Mouse (Mus musculus) limb, embryonic 15.5 days (tissue): ENCODE data around the gene AC124108.1. TPM values are rescaled to one million over a fixed set of nuclear protein-coding genes. Genes with fewer than 3 reads are reported as not detected.
"Not testable (repeated sequence)": the region's sequence is repeated elsewhere in the genome, so short reads cannot be mapped to it uniquely, and the experiment has no call there.

ENCODE experiments used
- ATAC-seq: fragments of 200-750 bp; cut with Nextera tagmentation; 2 replicates; pipeline ENCODE4 v1.8.0; 2017; ENCODE audit warnings: low read depth, moderate TSS enrichment; ENCODE audit not compliant: insufficient number of reproducible peaks, low FRiP score, low TSS enrichment
- H3K27ac ChIP-seq: fragments of 300-500 bp; sonication (generic); 2 replicates; pipeline ENCODE4 v1.5.1; 2015; ENCODE audit warnings: moderate library complexity, mild to moderate bottlenecking, inconsistent platforms
- H3K27me3 ChIP-seq: fragments of 300-500 bp; sonication (generic); 2 replicates; pipeline ENCODE4 v1.6.1; 2015; ENCODE audit warnings: inconsistent platforms
- H3K36me3 ChIP-seq: fragments of 300-500 bp; sonication (generic); 2 replicates; pipeline ENCODE4 v1.6.1; 2015; ENCODE audit warnings: inconsistent platforms
- H3K4me1 ChIP-seq: fragments of 300-500 bp; sonication (generic); 2 replicates; pipeline ENCODE4 v1.6.1; 2015; ENCODE audit warnings: inconsistent platforms
- H3K4me2 ChIP-seq: fragments of 300-500 bp; sonication (generic); 2 replicates; pipeline ENCODE4 v1.6.1; 2015; ENCODE audit warnings: mild to moderate bottlenecking, inconsistent platforms
- H3K4me3 ChIP-seq: fragments of 300-500 bp; sonication (generic); 2 replicates; pipeline ENCODE4 v1.5.1; 2015; ENCODE audit warnings: mild to moderate bottlenecking, inconsistent platforms
- H3K9ac ChIP-seq: fragments of 300-500 bp; sonication (generic); 2 replicates; pipeline ENCODE4 v1.6.1; 2015; ENCODE audit warnings: inconsistent platforms
- H3K9me3 ChIP-seq: fragments of 300-500 bp; sonication (generic); 2 replicates; pipeline ENCODE4 v1.6.1; 2016; ENCODE audit warnings: inconsistent platforms
- WGBS: fragments of 180-500 bp; shearing (Covaris S2); methylation state at CpG from one replicate; pipeline ENCODE4 v1.1.7; 2015; 5-methylcytosine and 5-hydroxymethylcytosine counted together
- polyA plus RNA-seq: library from polyadenylated mRNA; unstranded; fragments of >200 nt; fragmentation: Nextera tagmentation; extraction: Ambion mirVana; gene quantifications from 2 replicates; pipeline ENCODE4 v1.2.1, GENCODE M21; 2015

The AC124108.1 gene
- polyA plus RNA-seq, 1 experiment from 2014 or later: 0.12 TPM

DNA sequence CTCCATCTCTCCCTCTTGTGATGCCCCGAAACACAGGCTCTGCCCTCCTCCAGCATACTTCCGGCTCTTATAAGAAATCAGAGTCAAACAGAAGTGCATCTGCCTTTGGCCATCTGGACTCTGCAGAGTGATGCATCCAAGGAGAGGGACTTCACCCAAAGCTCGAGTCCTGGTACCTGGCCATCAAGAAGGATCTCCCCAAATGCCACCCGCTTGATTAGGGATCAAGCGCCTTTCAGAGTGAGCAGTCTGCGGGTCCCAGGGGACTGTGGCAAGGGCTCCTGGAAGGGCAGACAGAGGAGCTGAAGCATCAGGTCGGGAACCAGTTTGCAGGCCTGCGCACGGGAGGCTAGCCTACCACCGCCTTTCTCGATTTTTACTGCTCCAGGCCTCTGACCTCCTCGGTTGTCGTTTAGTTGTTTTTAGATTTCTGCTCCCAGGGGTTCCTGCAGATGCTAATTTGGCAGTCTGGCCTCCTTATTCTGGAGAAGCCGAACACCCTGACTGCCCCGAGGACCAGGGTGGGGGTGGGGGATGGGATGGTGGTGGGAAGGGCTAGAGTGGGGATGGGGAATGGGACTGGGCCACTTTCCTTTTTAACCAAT is 38.1 kb upstream of the AC124108.1 start:
- no peaks in the 10 kb centered on the region for H3K36me3 ChIP-seq
- ATAC-seq: no peak
- no peak overlapping the region for H3K27ac ChIP-seq
- H3K4me3 ChIP-seq: no peak overlapping the region
- no peaks in the 10 kb centered on the region for H3K9me3 ChIP-seq
- no peak overlapping the region for H3K4me2 ChIP-seq
- H3K9ac ChIP-seq: no peak overlapping the region
- H3K4me1 ChIP-seq: peaks cover 8% of the 10 kb centered on the region
- WGBS: 43% methylated on average over 15 of the region's 15 CpGs
- peaks cover 8% of the 10 kb centered on the region for H3K27me3 ChIP-seq

DNA sequence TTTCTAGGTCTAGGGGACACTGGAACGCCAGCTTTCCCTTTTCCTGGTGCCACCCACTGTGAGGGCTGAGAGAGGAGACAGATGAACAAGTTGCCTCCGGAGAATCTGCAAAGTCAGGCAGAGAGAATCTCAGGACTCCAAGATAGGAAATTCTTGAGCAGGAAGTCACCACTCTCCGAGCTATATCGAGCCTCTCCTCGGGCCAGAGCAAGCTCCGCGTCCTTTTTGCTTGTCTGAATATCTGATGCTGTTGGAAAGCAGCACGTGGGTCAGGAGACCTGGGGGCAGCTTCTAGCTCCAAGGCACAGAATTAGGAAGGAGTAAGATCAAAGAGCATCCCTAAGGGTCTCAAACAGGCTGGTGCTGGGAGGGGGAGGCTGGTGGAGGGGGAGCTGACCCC is 37.6 kb upstream of the AC124108.1 start:
- Histone ChIP-seq H3K9ac (no peak overlapping the region), H3K4me2 (no peak overlapping the region), H3K4me1 (peaks cover 13% of the 10 kb centered on the region), H3K4me3 (no peak overlapping the region), H3K36me3 (no peaks in the 10 kb centered on the region), H3K9me3 (no peaks in the 10 kb centered on the region), H3K27me3 (peaks cover 13% of the 10 kb centered on the region), H3K27ac (no peak overlapping the region)
- ATAC-seq: no peak
- WGBS: 28% methylated on average over 8 of the region's 8 CpGs

GRCm38 (mm10) chr1:132155737-132156136 is 35.5 kb upstream of the AC124108.1 start:
- Histone ChIP-seq H3K27ac (no peak overlapping the region), H3K4me3 (no peak overlapping the region), H3K9me3 (no peaks in the 10 kb centered on the region), H3K4me1 (peaks cover 26% of the 10 kb centered on the region), H3K4me2 (no peak overlapping the region), H3K9ac (no peak overlapping the region), H3K36me3 (no peaks in the 10 kb centered on the region), H3K27me3 (peaks cover 25% of the 10 kb centered on the region)
- ATAC-seq: no peak
- WGBS: 8% methylated on average over 6 of the region's 6 CpGs

DNA sequence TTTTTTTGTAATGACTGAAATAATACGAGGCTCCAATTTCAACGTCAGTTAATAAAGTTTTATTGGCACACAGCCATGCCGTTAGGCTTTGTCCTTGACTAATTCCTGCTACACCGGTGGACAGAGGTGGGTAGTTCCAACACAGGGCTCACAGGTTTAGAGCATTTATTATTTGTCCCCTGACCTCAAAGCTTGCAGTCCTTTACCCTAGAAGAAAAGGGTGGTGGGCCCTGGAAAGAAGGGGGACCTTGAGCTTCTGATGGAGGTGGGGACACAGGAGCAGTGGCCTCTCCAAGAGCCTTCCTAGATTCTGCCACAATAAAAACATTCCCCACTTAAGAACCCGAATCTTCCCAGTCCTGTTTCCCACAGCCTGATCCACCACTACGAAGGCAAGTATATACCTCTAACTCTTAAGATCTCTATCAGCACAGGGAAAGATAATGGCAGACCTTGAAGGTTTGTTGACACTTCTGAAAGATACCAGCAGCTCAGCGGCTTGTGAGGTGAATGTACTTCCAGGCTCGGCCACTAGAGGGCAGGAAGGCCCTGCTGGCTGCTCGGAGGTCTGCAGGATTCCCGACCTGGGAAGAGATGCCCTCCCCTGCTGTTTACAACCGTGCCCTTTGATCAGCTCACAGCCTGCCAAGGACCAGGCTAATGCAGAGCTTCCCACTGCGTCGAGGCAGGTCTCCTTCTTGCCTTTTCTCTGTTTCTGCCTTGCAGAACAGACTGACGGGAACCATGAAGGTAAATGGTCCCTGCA is 34.1 kb upstream of the AC124108.1 start:
- Histone ChIP-seq H3K36me3 (no peaks in the 10 kb centered on the region), H3K27ac (no peak overlapping the region), H3K4me2 (peak overlapping the region; percentile 31; the same call in 1 of the 2 replicates), H3K9me3 (no peaks in the 10 kb centered on the region), H3K4me1 (peaks cover 30% of the 10 kb centered on the region), H3K4me3 (no peak overlapping the region), H3K27me3 (peaks cover 25% of the 10 kb centered on the region), H3K9ac (no peak overlapping the region)
- no peak for ATAC-seq
- WGBS: 14% methylated on average over 14 of the region's 14 CpGs

DNA sequence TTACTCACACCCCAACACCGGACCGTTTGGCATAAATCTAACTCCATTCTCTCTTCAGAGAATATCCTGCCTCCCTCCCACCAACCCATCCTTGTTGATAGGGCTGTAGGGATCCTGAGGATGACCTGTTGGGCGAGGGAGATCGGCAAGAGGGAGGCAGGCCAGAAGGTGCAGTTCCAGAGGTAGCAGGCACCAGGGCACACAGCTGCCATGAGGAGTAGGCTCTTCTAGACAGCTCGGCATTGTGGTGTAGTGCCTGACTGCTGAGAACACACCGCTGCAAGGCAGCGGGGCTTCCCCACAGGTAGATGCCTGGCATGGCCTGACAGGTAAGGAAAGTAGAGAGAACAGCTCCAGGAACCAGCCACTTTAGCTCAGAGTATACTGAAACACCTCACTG is 33.4 kb upstream of the AC124108.1 start:
- peaks cover 30% of the 10 kb centered on the region for H3K4me1 ChIP-seq
- no peak overlapping the region for H3K4me3 ChIP-seq
- H3K4me2 ChIP-seq: peak overlapping the region; percentile 31; the same call in 1 of the 2 replicates
- no peak overlapping the region for H3K27ac ChIP-seq
- no peak for ATAC-seq
- H3K9me3 ChIP-seq: no peaks in the 10 kb centered on the region
- H3K9ac ChIP-seq: no peak overlapping the region
- 32% methylated on average over 7 of the region's 7 CpGs for WGBS
- no peaks in the 10 kb centered on the region for H3K36me3 ChIP-seq
- peaks cover 25% of the 10 kb centered on the region for H3K27me3 ChIP-seq

- no peak for ATAC-seq
- 43% methylated on average over 1 of the region's 2 CpGs for WGBS
- no peaks in the 10 kb centered on the region for H3K9me3 ChIP-seq
Measured at GRCm38 (mm10) chr1:132158741-132159140, 32.5 kb upstream of the AC124108.1 start.

GRCm38 (mm10) chr1:132159681-132160080 is 31.6 kb upstream of the AC124108.1 start:
- WGBS: 54% methylated on average over 4 of the region's 4 CpGs
- Histone ChIP-seq H3K36me3 (no peaks in the 10 kb centered on the region), H3K27ac (no peak overlapping the region), H3K4me2 (no peak overlapping the region), H3K4me1 (peaks cover 30% of the 10 kb centered on the region), H3K9ac (no peak overlapping the region), H3K27me3 (peaks cover 25% of the 10 kb centered on the region), H3K9me3 (no peaks in the 10 kb centered on the region), H3K4me3 (no peak overlapping the region)
- no peak for ATAC-seq

More at GRCm38 (mm10) chr1:132158741-132159140, 32.5 kb upstream of the AC124108.1 start:
- H3K4me3 ChIP-seq: no peak overlapping the region
- H3K4me2 ChIP-seq: no peak overlapping the region
- H3K27me3 ChIP-seq: peaks cover 25% of the 10 kb centered on the region
- no peak overlapping the region for H3K27ac ChIP-seq
- no peak overlapping the region for H3K9ac ChIP-seq
- peaks cover 30% of the 10 kb centered on the region for H3K4me1 ChIP-seq
- no peaks in the 10 kb centered on the region for H3K36me3 ChIP-seq

GRCm38 (mm10) chr1:132161211-132161880 is 29.9 kb upstream of the AC124108.1 start:
- H3K9ac ChIP-seq: no peak overlapping the region
- H3K27ac ChIP-seq: no peak overlapping the region
- ATAC-seq: no peak
- H3K27me3 ChIP-seq: peaks cover 25% of the 10 kb centered on the region
- no peaks in the 10 kb centered on the region for H3K36me3 ChIP-seq
- no peaks in the 10 kb centered on the region for H3K9me3 ChIP-seq
- peaks cover 36% of the 10 kb centered on the region for H3K4me1 ChIP-seq
- WGBS: 45% methylated on average over 7 of the region's 7 CpGs
- no peak overlapping the region for H3K4me2 ChIP-seq
- no peak overlapping the region for H3K4me3 ChIP-seq

- not testable (repeated sequence) for H3K27ac ChIP-seq, H3K36me3 ChIP-seq, H3K4me3 ChIP-seq, H3K9ac ChIP-seq, H3K4me2 ChIP-seq, H3K9me3 ChIP-seq, ATAC-seq
- Histone ChIP-seq H3K4me1 (peaks cover 34% of the 10 kb centered on the region), H3K27me3 (peaks cover 23% of the 10 kb centered on the region)
- 54% methylated on average over 9 of the region's 9 CpGs for WGBS
Measured at GRCm38 (mm10) chr1:132162618-132163017, 28.6 kb upstream of the AC124108.1 start.

- 12% methylated on average over 13 of the region's 13 CpGs for WGBS
- ATAC-seq: no peak
- peaks cover 20% of the 10 kb centered on the region for H3K4me1 ChIP-seq
- H3K27ac ChIP-seq: no peak overlapping the region
- no peak overlapping the region for H3K9ac ChIP-seq
- H3K27me3 ChIP-seq: peaks cover 10% of the 10 kb centered on the region; the same call in 1 of the 2 replicates
- no peak overlapping the region for H3K4me2 ChIP-seq
- no peaks in the 10 kb centered on the region for H3K9me3 ChIP-seq
- H3K36me3 ChIP-seq: no peaks in the 10 kb centered on the region
- H3K4me3 ChIP-seq: no peak overlapping the region
Measured at GRCm38 (mm10) chr1:132164780-132165518, 26.3 kb upstream of the AC124108.1 start.

GRCm38 (mm10) chr1:132165859-132166258 is 25.4 kb upstream of the AC124108.1 start:
- WGBS: 63% methylated on average over 3 of the region's 3 CpGs
- no peak overlapping the region for H3K9ac ChIP-seq
- H3K36me3 ChIP-seq: no peaks in the 10 kb centered on the region
- no peaks in the 10 kb centered on the region for H3K9me3 ChIP-seq
- H3K27ac ChIP-seq: no peak overlapping the region
- H3K4me2 ChIP-seq: no peak overlapping the region
- H3K4me3 ChIP-seq: no peak overlapping the region
- no peak for ATAC-seq
- peaks cover 17% of the 10 kb centered on the region for H3K4me1 ChIP-seq
- peaks cover 13% of the 10 kb centered on the region; the same call in 1 of the 2 replicates for H3K27me3 ChIP-seq
